Mouse (Mus musculus): ENCODE results near the gene Rho.

Gene Rho

DNA sequence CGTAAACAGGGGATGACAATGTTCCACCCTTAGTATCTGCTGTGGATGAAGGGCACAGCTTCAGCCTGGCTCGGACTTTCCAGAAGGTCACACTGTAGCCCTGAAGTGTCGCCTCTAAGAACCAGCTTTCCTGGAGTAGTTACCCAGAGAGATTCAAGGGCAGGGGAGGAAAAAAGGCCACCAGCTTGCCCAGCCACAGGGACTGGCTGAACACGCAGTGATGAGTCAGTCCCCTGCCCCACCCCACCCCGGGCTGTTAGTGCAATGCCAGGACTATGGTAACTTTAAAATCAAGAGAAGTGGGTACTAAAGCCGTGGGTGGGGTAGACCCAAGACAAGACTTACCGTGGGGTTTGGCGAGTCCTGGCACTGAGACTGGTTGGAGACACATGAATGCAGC is 44.1 kb downstream of the Rho start:
- no peak for DNase-seq (ENCODE audit: low spot score in 2 of 2)

DNA sequence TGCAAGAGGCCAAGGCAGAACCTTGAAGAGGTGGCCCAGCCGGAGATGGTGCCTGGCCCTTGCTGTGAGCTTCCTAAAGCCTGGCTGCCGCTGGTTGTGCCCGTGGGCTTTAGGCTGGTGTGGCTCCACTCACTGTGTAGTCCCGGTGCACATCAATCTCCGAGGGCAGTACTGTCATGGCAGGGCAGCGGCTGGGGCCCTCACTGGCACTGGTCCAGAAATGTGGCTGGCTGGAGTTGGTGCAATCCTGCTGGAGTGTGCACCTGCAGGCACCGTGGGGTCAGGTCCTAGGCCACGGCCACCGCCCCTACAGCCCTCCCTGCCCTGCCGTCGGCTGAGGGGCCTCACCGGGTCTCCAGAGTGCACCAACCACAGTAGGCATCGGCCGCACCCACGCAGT is 46.3 kb downstream of the Rho start:
- no peak for DNase-seq (ENCODE audit: low spot score in 2 of 2)

DNA sequence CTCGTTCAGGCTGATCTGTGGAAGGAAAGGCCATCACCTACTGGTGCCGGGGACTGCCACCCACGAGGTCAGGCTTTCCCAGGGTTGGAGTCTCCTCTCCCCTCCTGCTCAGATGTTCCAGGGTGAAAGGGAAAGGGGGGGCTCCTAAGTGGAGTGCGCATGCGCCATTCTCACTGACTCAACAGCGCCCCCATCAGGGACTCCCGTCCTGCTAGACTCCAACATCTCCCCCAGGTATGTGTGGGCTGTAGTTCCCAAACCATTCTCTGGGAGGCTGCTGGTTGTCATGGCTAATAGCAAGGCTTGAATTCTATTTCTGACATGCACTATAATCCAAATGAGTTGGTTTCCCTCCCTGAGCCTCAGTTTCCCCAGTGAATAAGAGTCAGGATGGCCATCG is 47.0 kb downstream of the Rho start:
- no peak for DNase-seq (ENCODE audit: low spot score in 2 of 2)

DNA sequence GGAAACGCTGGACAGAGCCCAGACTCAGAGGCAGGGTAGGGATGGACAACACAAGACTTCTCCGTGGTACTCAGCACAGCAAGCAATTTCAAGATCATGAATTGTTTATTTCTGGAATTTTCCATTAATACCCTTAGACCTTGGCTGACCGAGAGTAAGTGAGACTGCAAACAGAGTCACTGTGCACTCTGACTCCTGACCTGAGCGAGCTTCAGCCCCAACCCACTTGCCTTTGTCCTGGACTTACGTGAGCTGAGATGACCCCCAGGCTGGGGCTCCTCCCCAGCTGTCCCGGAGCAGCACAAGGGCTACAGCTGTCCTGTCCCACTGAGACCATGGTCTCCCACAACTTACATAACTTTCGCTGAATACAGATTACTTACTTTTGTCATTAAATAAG is 51.3 kb downstream of the Rho start:
- DNase-seq (ENCODE audit: low spot score in 2 of 2) = no peak

DNA sequence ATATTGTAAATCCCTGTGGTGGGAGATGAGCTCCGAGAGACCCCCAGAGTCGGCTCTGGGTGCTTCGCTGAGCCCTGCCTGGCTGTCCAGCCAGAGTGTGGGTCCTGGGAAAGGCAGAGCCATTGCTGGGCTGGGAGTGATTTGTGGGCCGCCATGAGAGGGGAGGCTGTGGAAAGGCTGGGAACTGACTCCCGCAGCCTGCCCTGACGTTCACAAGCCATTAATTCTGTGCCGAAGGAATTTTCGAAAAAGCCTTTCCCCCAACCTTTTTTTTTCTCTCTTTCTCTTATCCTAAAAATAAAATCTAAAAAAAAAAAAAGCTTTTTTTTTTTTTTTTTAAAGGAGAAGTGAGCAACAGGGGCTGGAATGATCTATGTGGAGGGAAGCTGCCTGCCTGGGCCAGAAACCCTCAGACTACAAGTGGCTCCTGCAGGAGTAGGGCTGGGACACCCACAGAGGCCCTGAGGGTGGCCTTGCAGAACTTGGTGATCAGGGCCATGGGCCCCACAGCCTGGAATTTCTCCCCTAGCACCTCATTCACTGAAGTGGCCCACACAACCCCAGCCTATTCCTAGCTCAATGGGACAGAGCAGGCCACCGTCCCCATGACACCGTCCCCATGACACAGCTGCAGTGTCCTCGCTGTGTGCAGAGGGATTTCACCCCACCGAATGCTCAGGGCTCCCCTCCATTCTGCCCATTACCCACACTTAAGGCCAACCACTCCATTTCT is 51.9 kb downstream of the Rho start:
- no peak for DNase-seq (ENCODE audit: low spot score in 2 of 2)

DNA sequence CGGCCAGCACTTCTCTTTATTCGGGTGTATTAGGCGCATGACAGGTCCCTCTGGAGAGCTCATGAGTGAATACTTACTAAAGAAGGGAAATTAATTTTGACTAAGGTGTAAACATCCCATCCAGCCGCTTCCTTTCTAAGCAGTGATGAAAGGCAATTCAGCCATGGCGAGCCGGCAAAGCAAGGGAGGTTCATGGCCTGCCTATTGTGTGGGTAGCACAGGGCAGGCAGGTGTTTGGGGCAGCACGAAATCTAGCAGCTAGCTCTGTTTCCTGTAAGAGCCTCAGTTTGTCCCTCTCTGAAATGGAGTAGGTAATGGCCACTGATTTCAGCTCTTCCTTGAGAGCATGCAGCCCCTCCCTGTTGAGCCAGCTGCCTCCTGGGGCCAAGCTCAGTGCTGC is 53.0 kb downstream of the Rho start:
- no peak for DNase-seq (ENCODE audit: low spot score in 2 of 2)

DNA sequence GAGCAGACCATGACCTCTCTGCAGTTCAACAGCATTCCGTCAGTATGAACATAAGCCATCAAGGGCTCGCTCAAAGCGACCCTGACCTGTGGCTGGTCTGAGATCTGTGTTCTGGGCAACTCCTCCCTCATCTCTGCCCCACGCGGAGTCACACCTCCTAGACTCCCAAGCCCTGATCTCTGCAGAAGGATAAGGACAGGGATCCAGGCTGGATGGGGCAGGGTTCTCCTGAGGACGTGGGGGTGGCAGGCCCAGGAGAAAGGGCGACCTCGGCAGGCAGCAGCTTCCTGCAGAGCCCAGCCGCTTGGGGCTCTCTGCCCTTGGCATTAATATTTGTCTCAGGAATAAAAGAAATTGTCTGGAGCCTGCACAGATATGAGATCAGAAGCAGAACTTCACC is 54.1 kb downstream of the Rho start:
- no peak for DNase-seq (ENCODE audit: low spot score in 2 of 2)

DNA sequence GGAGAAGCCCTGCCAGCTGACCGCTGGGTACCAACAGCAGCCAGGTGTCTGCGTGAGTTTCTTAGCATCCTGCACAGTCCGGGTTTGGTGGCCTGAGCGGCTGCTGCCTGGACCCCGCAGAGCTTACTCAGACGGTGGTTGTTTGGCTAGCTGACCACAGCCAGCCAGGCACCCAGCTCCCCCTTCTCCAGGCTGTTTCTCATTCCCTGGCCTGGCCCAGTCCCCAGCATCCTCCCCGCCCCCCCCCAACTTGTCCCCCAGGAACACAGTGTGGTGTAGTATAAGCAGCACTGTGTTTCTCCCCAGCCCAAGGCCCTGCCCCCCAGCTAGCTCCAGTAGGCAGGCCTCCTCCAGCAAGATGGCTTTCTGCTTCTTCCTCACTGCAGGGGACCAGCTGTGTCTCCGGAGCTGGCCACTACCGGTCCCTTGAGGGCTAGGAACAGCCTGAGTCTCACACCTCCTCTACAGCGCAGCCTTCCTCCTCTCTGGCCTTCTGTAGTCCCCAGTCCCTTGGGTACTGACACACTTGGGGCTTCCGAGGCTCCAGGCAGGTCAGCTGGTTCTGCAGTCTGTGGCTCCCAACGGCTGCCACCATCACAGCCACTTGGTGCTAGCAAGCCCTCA is 55.0 kb downstream of the Rho start:
- DNase-seq (ENCODE audit: low spot score in 2 of 2) = no peak

DNA sequence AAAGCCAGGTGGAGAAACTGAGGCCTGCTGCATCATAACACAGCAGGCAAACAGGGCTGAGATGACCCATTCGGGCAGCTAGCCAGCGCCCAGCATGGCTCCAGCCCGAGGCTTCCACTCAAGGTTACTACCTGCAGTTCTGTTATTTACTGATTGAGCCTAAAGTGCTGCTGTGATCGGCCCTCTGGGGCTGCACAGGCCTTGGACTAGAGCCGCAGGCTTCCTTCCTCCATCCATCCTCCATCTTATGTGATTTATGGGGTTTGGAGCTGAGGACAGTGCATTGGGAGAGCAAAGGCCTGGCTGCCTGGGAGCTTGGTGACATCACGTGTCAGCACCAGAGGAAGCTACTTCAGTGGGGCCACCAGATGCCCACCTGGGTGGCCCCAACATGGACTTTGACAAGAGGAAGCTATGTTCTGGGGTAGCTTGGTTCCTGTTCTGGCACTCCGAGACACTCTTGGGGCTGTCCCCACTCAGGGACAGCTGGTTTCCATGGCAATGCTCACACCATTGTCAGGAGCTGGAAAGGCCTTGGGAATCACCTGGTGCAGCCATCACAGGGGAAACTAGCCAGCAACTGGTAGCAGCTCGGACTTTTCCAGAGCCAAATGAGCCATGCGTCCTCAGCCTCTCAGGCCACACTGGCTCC is 55.7 kb downstream of the Rho start:
- no peak for DNase-seq (ENCODE audit: low spot score in 2 of 2)

DNA sequence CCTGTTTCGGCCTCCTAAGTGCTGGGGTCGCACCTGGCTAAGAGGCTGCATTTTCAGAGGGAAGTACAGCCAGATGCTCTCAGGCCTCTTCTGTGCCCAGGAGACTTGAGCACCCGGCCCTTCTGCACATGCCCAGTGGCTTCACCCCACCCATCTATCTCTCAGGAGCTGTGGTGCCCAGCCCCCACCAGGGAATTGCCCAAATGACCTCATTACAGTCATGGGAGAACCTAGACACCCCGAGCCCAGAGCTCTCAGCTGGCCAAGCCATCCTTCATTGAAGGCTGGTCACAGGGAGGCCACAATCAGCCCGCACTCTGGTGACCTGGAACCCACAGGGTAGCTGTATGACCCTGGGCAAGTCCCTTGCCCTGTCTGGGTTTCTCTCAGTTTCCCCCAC is 57.5 kb downstream of the Rho start:
- DNase-seq (ENCODE audit: low spot score in 2 of 2) = no peak

DNA sequence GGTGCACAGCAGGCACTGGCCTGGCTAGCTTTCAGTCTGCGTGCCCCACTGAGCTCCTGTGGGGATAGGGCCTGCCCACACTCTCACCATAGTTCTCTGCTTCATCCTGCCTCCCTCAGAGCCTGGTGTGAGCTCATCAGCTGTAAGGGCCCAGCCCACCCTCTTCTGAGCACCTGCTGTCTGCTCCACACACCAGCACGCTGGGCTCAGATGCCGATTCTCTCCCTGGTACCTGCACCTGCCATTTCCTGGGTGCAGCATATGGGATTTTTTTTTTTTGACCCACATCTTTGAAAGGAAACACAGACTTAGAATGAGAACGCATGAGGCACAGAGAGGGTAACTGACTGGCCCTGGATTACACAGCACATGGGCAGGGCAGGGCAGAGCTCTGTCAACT is 58.1 kb downstream of the Rho start:
- no peak for DNase-seq (ENCODE audit: low spot score in 2 of 2)
